Mouse (Mus musculus) limb, embryonic 13.5 days (tissue): Measurements from ENCODE around the gene Sptlc2. TPM values are rescaled to one million over a fixed set of nuclear protein-coding genes. Genes with fewer than 3 reads are reported as not detected.

Experiments
- ATAC-seq: fragments of 200-750 bp; cut with Nextera tagmentation; 2 replicates; pipeline ENCODE4 v1.8.0; 2017; ENCODE audit warnings: low read depth, moderate number of reproducible peaks, moderate TSS enrichment; ENCODE audit not compliant: low FRiP score
- H3K27ac ChIP-seq: fragments of 300-500 bp; sonication (generic); 2 replicates; pipeline ENCODE4 v1.5.1; 2015; ENCODE audit warnings: inconsistent platforms, mild to moderate bottlenecking, moderate library complexity
- H3K27me3 ChIP-seq: fragments of 300-500 bp; sonication (generic); 2 replicates; pipeline ENCODE4 v1.6.1; 2015; ENCODE audit warnings: mild to moderate bottlenecking, inconsistent platforms
- H3K36me3 ChIP-seq: fragments of 300-500 bp; sonication (generic); 2 replicates; pipeline ENCODE4 v1.6.1; 2015; ENCODE audit warnings: inconsistent platforms, mild to moderate bottlenecking, moderate library complexity
- H3K4me1 ChIP-seq: fragments of 300-500 bp; sonication (generic); 2 replicates; pipeline ENCODE4 v1.6.1; 2015; ENCODE audit warnings: inconsistent platforms
- H3K4me2 ChIP-seq: fragments of 300-500 bp; sonication (generic); replicated peaks from 2 replicates; pipeline ENCODE4 v1.6.1; 2015; ENCODE audit warnings: inconsistent platforms, mild to moderate bottlenecking, moderate library complexity
- H3K4me3 ChIP-seq: fragments of 300-500 bp; sonication (generic); 2 replicates; pipeline ENCODE4 v1.5.1; 2015; ENCODE audit warnings: moderate library complexity, mild to moderate bottlenecking, inconsistent platforms
- H3K9ac ChIP-seq: fragments of 300-500 bp; sonication (generic); 2 replicates; pipeline ENCODE4 v1.6.1; 2015; ENCODE audit warnings: mild to moderate bottlenecking, inconsistent platforms
- H3K9me3 ChIP-seq: fragments of 300-500 bp; sonication (generic); 2 replicates; pipeline ENCODE4 v1.6.1; 2016; ENCODE audit warnings: inconsistent platforms
- WGBS: fragments of 180-500 bp; shearing (Covaris S2); methylation state at CpG from one replicate; pipeline ENCODE4 v1.1.7; 2015; 5-methylcytosine and 5-hydroxymethylcytosine counted together
- microRNA-seq: library from miRNA; unstranded; fragments of <30 nt; microRNA quantifications from one replicate; pipeline ENCODE4, GENCODE M21; 2016
- polyA plus RNA-seq: library from polyadenylated mRNA; unstranded; fragments of >200 nt; fragmentation: Nextera tagmentation; extraction: Ambion mirVana; gene quantifications from 2 replicates; pipeline ENCODE4 v1.2.1, GENCODE M21; 2015

Sptlc2 gene
- polyA plus RNA-seq, 1 experiment from 2014 or later, result 78.7 TPM

DNA sequence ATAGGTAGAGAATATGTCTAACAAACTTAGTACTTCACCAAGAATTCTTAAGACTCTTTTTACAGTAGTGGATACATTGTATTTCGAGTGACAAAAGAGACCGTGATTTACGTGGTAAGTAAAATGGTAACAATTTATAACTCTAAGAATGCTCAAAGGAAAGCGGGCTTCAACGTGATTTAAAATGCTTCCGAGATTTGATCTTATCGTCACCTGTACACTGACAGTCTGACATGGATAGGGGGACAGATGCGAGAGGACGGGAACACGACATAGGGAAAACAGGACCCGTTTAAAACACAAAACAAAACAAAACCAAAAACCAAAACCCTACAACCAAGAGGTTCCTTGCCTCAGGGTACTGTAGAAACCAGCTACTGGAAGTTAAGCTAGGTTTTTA lies 122.7 kb downstream of the Sptlc2 start:
- H3K4me1 ChIP-seq, result peaks cover 16% of the 10 kb centered on the region
- no peak for ATAC-seq
- peaks cover 46% of the 10 kb centered on the region for H3K36me3 ChIP-seq
- peak overlapping the region; percentile 92 for H3K9ac ChIP-seq
- peak overlapping the region; percentile 90 for H3K4me3 ChIP-seq
- peak overlapping the region; percentile 79 for H3K4me2 ChIP-seq
- H3K27ac ChIP-seq, result peak overlapping the region; percentile 91; the same call in 1 of the 2 replicates
- no peaks in the 10 kb centered on the region for H3K27me3 ChIP-seq
- WGBS, result 20% methylated on average over 11 of the region's 11 CpGs
- no peaks in the 10 kb centered on the region for H3K9me3 ChIP-seq

DNA sequence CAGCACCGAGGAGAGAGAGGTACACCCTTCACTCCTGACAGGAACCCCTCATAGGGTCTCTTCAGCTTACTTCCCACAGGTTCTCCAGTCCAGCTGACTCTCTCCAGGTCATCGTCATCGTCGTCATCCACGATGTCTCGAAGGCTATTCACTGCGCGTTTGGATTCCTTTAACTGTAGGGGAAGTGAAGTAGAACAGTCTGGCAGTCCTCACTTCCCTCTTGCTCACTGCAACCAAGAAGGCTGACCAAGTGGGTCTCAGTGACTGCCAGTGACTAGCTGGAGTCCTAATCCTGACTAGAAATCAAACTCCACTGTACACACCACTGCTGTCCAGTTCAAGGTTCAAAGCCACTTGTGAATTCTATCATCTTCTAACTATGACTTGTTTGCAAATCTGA lies 127.6 kb downstream of the Sptlc2 start:
- H3K27me3 ChIP-seq, result no peaks in the 10 kb centered on the region
- peaks cover 74% of the 10 kb centered on the region for H3K36me3 ChIP-seq

DNA sequence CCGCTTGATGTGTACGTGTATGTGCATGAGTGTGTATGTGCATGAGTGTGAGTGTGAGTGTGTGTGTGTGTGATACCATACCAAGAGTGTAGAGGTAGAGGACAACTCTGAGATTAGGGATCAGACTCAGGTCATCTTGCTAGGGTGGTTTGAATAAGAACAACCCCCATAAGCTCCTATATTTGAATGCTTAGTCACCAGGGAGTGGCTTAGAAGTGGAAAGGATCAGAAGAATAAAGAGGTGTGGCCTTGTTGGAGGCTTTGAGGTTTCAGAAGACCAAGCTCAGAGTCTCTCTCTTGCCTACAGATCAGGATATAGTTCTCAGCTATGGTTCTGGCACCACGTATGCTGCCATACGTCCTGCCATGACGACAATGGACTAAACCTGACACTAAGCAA lies 131.5 kb downstream of the Sptlc2 start:
- H3K4me3 ChIP-seq, result no peak overlapping the region
- ATAC-seq, result no peak
- no peak overlapping the region for H3K4me2 ChIP-seq
- 95% methylated on average over 5 of the region's 5 CpGs for WGBS
- H3K36me3 ChIP-seq, result peaks cover 92% of the 10 kb centered on the region
- no peak overlapping the region for H3K27ac ChIP-seq
- no peaks in the 10 kb centered on the region for H3K4me1 ChIP-seq
- no peak overlapping the region for H3K9ac ChIP-seq
- H3K27me3 ChIP-seq, result no peaks in the 10 kb centered on the region
- no peaks in the 10 kb centered on the region for H3K9me3 ChIP-seq

More for the DNA sequence above, 127.6 kb downstream of the Sptlc2 start:
- H3K4me1 ChIP-seq, result peaks cover 6% of the 10 kb centered on the region
- no peak for ATAC-seq
- H3K4me3 ChIP-seq, result no peak overlapping the region
- H3K4me2 ChIP-seq, result no peak overlapping the region
- H3K9ac ChIP-seq, result no peak overlapping the region
- no peak overlapping the region for H3K27ac ChIP-seq
- 95% methylated on average over 8 of the region's 8 CpGs for WGBS
- H3K9me3 ChIP-seq, result no peaks in the 10 kb centered on the region

Small RNA genes lying within 50 kb of the gene (microRNA-seq; reads per million reads assigned to microRNA genes)
- gene Gm47293 (not detected), gene Mir3068 (16.9 reads per million, percentile 32 among the genes with 10 or more reads in this experiment)

Other genes starting within 250 kb of the Sptlc2 start
- 34.7 and 37.1 TPM in 2 replicates for gene Gstz1, start 241.2 kb downstream of the Sptlc2 start, polyA plus RNA-seq
- gene Pomt2, start 240.4 kb downstream of the Sptlc2 start, polyA plus RNA-seq, result 14.6 and 17.6 TPM in 2 replicates
- 1.6 and 2.0 TPM in 2 replicates for gene Samd15, start 188.6 kb downstream of the Sptlc2 start, polyA plus RNA-seq
- gene Tmed8, start 187.9 kb downstream of the Sptlc2 start, polyA plus RNA-seq, result 2.2 and 2.5 TPM in 2 replicates
- gene Noxred1, start 149.6 kb downstream of the Sptlc2 start, polyA plus RNA-seq, result 0.57 and 0.59 TPM in 2 replicates
- 51.9 and 52.2 TPM in 2 replicates for gene Vipas39, start 122.1 kb downstream of the Sptlc2 start, polyA plus RNA-seq
- gene Ahsa1, start 121.9 kb downstream of the Sptlc2 start, polyA plus RNA-seq, result 218 and 223 TPM in 2 replicates
- 1.4 and 1.5 TPM in 2 replicates for gene Ism2, start 88.7 kb downstream of the Sptlc2 start, polyA plus RNA-seq
- 339 and 358 TPM in 2 replicates for gene Slirp, start 55.5 kb upstream of the Sptlc2 start, polyA plus RNA-seq
- gene Alkbh1, start 55.7 kb upstream of the Sptlc2 start, polyA plus RNA-seq, result 77.1 and 78.3 TPM in 2 replicates
- 146 and 148 TPM in 2 replicates for gene Snw1, start 83.9 kb upstream of the Sptlc2 start, polyA plus RNA-seq
- gene Gm5788, start 106.4 kb upstream of the Sptlc2 start, polyA plus RNA-seq, result not detected in 2 replicates
- not detected in 2 replicates for gene Gm8300, start 126.0 kb upstream of the Sptlc2 start, polyA plus RNA-seq
- not detected in 2 replicates for gene Oog1, start 214.3 kb upstream of the Sptlc2 start, polyA plus RNA-seq
- not detected in 2 replicates for gene Gm4027, start 230.5 kb upstream of the Sptlc2 start, polyA plus RNA-seq